Mouse (Mus musculus) stomach, embryonic 15.5 days (tissue): ENCODE results near the gene Ubash3b. TPM values are rescaled to one million over a fixed set of nuclear protein-coding genes. Genes with fewer than 3 reads are reported as not detected.

Experiments
- ATAC-seq: fragments of 200-750 bp; cut with Nextera tagmentation; 2 replicates; pipeline ENCODE4 v1.8.0; 2017; ENCODE audit warnings: low read depth, moderate number of reproducible peaks, moderate TSS enrichment; ENCODE audit not compliant: insufficient read depth, low FRiP score
- H3K27ac ChIP-seq: fragments of 300-500 bp; sonication (generic); 2 replicates; pipeline ENCODE4 v1.5.1; 2015; ENCODE audit warnings: mild to moderate bottlenecking, inconsistent platforms
- H3K27me3 ChIP-seq: fragments of 300-500 bp; sonication (generic); replicated peaks from 2 replicates; pipeline ENCODE4 v1.6.1; 2015; ENCODE audit warnings: inconsistent platforms
- H3K36me3 ChIP-seq: fragments of 300-500 bp; sonication (generic); 2 replicates; pipeline ENCODE4 v1.6.1; 2015; ENCODE audit warnings: inconsistent platforms
- H3K4me1 ChIP-seq: fragments of 300-500 bp; sonication (generic); 2 replicates; pipeline ENCODE4 v1.6.1; 2015; ENCODE audit warnings: inconsistent platforms
- H3K4me2 ChIP-seq: fragments of 300-500 bp; sonication (generic); 2 replicates; pipeline ENCODE4 v1.6.1; 2015; ENCODE audit warnings: mild to moderate bottlenecking, inconsistent platforms
- H3K4me3 ChIP-seq: fragments of 300-500 bp; sonication (generic); replicated peaks from 2 replicates; pipeline ENCODE4 v1.5.1; 2015; ENCODE audit warnings: inconsistent platforms
- H3K9ac ChIP-seq: fragments of 300-500 bp; sonication (generic); 2 replicates; pipeline ENCODE4 v1.6.1; 2015; ENCODE audit warnings: inconsistent platforms
- H3K9me3 ChIP-seq: fragments of 300-500 bp; sonication (generic); 2 replicates; pipeline ENCODE4 v1.6.1; 2016; ENCODE audit warnings: inconsistent platforms
- WGBS: fragments of 180-500 bp; shearing (Covaris S2); methylation state at CpG from one replicate; pipeline ENCODE4 v1.1.7; 2015; 5-methylcytosine and 5-hydroxymethylcytosine counted together
- polyA plus RNA-seq: library from polyadenylated mRNA; unstranded; fragments of >200 nt; fragmentation: Nextera tagmentation; extraction: Ambion mirVana; gene quantifications from 2 replicates; pipeline ENCODE4 v1.2.1, GENCODE M21; 2015

The Ubash3b gene
- polyA plus RNA-seq, 1 experiment from 2014 or later = 4.0 TPM

- ATAC-seq = no peak
- Histone ChIP-seq H3K9me3 (no peaks in the 10 kb centered on the region), H3K27ac (no peak overlapping the region), H3K27me3 (peaks cover 9% of the 10 kb centered on the region; the same call in 1 of the 2 replicates), H3K4me2 (no peak overlapping the region), H3K36me3 (no peaks in the 10 kb centered on the region), H3K4me1 (peaks cover 13% of the 10 kb centered on the region), H3K4me3 (no peak overlapping the region), H3K9ac (no peak overlapping the region)
- WGBS = 41% methylated on average over 7 of the region's 7 CpGs
Measured at GRCm38 (mm10) chr9:41160536-41161176, 841 bp downstream of the Ubash3b start.

- WGBS = 84% methylated on average over 2 of the region's 2 CpGs
Measured at GRCm38 (mm10) chr9:41159223-41159622, 2.3 kb downstream of the Ubash3b start.

DNA sequence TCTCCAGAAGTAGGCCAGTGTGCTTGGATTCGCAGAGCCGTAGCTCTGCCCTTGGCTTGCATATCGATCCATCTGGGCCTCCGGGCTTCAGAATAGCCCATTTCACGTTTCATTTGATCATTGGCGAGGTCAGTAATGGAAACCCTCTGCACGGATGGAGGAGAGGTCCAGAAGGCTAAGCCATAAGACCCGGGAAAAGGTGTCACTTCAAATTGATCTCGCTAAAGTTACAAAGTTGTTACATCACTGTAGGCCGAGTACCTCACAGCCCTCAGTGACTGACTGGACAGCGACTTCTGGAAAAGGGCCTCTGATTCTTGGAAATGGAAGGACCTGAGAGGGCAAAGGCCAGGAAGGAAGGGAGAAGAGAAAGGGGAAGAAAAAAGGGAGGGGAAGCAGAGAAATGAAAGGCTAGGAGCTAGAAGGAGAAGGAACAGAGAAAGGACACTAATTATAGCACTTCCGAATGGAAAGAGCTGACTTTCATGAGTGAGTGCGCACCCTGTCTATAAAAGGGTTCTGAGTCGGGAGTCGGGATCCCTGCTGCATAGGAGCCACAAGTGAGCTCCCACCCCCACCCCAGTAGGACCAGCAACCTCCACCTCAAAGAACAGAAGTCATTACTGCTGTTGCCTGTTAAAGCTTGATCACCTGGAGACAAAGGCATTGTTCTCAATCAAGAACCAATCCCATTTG, 3.5 kb downstream of the Ubash3b start:
- Histone ChIP-seq H3K36me3 (no peaks in the 10 kb centered on the region), H3K27me3 (peaks cover 12% of the 10 kb centered on the region; the same call in 1 of the 2 replicates), H3K27ac (no peak overlapping the region), H3K4me1 (peaks cover 13% of the 10 kb centered on the region), H3K4me2 (peak overlapping the region; percentile 80), H3K4me3 (peak overlapping the region; percentile 73), H3K9ac (no peak overlapping the region), H3K9me3 (no peaks in the 10 kb centered on the region)
- no peak for ATAC-seq
- 27% methylated on average over 15 of the region's 15 CpGs for WGBS

More at GRCm38 (mm10) chr9:41159223-41159622, 2.3 kb downstream of the Ubash3b start:
- ATAC-seq = no peak
- H3K4me1 ChIP-seq = peaks cover 13% of the 10 kb centered on the region
- no peaks in the 10 kb centered on the region for H3K36me3 ChIP-seq
- peaks cover 12% of the 10 kb centered on the region; the same call in 1 of the 2 replicates for H3K27me3 ChIP-seq
- H3K27ac ChIP-seq = no peak overlapping the region
- H3K9ac ChIP-seq = no peak overlapping the region
- no peaks in the 10 kb centered on the region for H3K9me3 ChIP-seq
- H3K4me2 ChIP-seq = no peak overlapping the region
- no peak overlapping the region for H3K4me3 ChIP-seq

DNA sequence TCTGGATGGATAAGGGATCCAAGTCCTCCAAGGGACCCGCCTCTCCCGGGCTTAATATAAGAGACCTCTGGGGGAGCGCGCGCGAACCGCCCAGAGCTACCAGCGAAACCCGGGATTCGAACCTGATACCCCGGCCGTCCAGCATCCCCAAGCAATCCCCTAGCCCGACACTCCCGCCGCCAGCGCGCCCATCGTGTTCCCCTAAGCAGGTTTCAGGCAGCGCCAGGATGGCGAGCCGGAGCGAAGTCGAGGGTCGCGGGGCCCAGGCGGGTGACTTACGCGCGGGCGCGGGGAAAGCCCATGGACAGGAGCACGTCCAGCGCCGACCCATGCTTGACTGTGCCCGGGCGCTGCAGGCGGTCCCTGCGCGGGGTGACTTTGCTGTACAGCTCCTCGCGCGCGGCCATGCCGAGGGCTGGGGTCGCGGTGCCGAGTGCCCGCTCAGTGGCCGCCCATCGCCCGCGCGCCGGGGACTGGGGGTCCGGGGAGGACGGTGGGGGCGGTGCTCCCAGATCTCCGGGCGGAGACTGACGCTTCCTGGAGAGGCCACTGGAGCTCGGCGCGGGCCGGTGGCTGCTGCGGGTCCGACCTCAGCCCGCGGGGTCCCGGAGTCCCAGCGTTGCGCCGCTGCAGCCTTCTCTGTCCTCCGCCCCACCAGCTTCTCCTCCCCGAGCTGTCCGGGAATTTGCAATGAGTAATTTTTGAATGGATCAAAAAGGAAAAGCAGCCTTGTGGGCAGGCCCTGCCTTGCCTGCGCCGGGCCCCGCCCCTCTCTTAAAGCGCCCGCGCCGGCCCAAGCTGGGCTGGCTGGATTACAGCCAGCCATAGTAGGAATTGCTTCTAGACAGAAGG, 4.3 kb downstream of the Ubash3b start:
- Histone ChIP-seq H3K4me1 (peaks cover 13% of the 10 kb centered on the region), H3K9ac (peak overlapping the region; percentile 30), H3K4me2 (peak overlapping the region; percentile 80), H3K27ac (peak overlapping the region; percentile 62; the same call in 1 of the 2 replicates), H3K27me3 (peaks cover 12% of the 10 kb centered on the region; the same call in 1 of the 2 replicates), H3K9me3 (no peaks in the 10 kb centered on the region), H3K36me3 (no peaks in the 10 kb centered on the region), H3K4me3 (peak overlapping the region; percentile 73)
- under 1% methylated on average over 80 of the region's 82 CpGs for WGBS
- ATAC-seq = peak; percentile 76

GRCm38 (mm10) chr9:41156720-41157019, 4.8 kb downstream of the Ubash3b start:
- peaks cover 12% of the 10 kb centered on the region; the same call in 1 of the 2 replicates for H3K27me3 ChIP-seq
- H3K4me2 ChIP-seq = peak overlapping the region; percentile 80
- whole genome bisulfite sequencing = 0% methylated on average over 20 of the region's 20 CpGs
- H3K36me3 ChIP-seq = no peaks in the 10 kb centered on the region
- H3K4me3 ChIP-seq = peak overlapping the region; percentile 73
- peaks cover 13% of the 10 kb centered on the region for H3K4me1 ChIP-seq
- ATAC-seq = peak; percentile 16; the same call in 1 of the 2 replicates
- no peaks in the 10 kb centered on the region for H3K9me3 ChIP-seq
- no peak overlapping the region for H3K27ac ChIP-seq
- peak overlapping the region; percentile 30; the same call in 1 of the 2 replicates for H3K9ac ChIP-seq

DNA sequence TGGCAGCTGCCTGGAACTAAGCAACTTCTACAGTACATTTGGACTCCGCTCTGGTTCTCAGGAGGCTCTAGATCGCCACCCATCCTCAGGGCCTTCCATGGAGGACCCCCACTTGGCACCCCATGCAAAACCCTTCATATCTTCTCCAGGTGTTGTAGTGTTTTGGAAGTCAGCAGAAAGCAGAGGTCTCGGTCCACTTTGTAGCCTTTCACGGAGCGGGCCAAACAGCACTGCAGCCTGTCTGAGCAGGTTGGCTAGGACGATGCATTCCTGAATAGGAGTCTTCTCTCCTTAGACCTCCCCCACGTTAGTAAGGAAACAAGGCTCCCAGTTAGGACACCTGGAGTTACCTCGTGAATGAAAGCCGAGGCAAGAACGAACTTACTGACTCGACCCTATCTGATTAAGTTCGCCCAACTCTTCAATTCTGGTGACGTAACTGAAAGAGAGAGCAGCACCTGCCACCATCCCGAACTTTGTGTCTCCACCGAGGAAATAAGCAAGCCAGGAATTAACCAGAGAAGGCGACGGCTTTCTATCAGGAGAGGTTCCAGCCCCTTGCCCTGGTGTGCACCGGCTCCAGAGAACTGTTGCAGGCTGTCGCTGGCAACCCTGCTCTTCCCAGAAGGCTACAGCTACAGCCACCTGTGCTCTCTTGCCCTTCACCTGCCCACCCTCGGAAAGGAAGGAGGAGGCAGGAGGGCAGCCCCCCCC, 5.3 kb downstream of the Ubash3b start:
- no peak for ATAC-seq
- no peak overlapping the region for H3K9ac ChIP-seq

DNA sequence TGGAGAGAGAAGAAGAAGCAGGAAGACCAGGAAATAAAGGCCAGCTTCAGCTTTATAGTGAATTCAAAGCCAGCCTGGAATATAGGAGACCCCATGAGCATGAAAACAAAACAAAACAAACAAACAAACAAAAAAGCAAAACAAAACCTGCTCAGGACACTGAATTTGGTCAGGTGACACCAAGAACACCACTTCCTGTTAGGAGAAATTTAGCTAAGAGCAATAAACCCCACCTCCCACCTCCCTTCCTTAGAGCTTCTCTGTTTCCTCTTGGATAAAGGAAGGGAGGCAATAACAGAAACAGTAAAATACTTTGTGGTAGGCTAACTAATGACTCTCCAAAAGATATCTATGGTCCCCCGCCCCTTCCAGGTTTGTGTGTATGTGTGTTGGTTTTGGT, 7.5 kb downstream of the Ubash3b start:
- H3K9ac ChIP-seq = no peak overlapping the region
- no peaks in the 10 kb centered on the region for H3K9me3 ChIP-seq
- H3K4me2 ChIP-seq = no peak overlapping the region
- H3K27ac ChIP-seq = no peak overlapping the region
- H3K27me3 ChIP-seq = peaks cover 12% of the 10 kb centered on the region; the same call in 1 of the 2 replicates
- no peak for ATAC-seq
- no peak overlapping the region for H3K4me3 ChIP-seq
- 76% methylated on average over 1 of the region's 1 CpGs for WGBS
- H3K4me1 ChIP-seq = peaks cover 13% of the 10 kb centered on the region
- H3K36me3 ChIP-seq = no peaks in the 10 kb centered on the region

More for the DNA sequence above, 5.3 kb downstream of the Ubash3b start:
- 24% methylated on average over 19 of the region's 20 CpGs for WGBS
- peaks cover 12% of the 10 kb centered on the region; the same call in 1 of the 2 replicates for H3K27me3 ChIP-seq
- H3K4me1 ChIP-seq = peaks cover 13% of the 10 kb centered on the region
- H3K4me2 ChIP-seq = peak overlapping the region; percentile 80
- no peak overlapping the region for H3K27ac ChIP-seq
- H3K9me3 ChIP-seq = no peaks in the 10 kb centered on the region
- H3K4me3 ChIP-seq = peak overlapping the region; percentile 73
- no peaks in the 10 kb centered on the region for H3K36me3 ChIP-seq

DNA sequence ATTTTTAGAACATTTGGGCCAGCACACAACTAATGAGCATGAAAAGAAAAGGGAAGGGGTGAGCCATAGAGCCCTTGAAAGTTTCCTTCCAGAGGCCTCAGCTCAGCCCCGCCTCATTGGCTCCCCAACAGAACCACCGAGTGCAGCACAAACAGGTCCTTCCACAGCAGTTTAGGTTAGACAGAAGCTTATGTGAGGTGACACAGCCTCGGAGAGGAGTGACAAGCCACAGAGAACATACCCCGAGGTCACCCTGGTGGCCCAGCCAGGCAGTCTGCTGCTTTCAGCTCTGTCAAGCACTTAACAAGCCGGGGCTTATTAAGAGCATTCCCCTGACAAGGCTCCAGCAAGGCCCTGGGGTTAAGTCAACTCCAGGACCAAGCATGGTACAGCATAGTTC, 8.4 kb downstream of the Ubash3b start:
- H3K27ac ChIP-seq = no peak overlapping the region
- H3K4me1 ChIP-seq = peaks cover 13% of the 10 kb centered on the region
- ATAC-seq = no peak
- WGBS = 48% methylated on average over 5 of the region's 5 CpGs
- H3K4me3 ChIP-seq = no peak overlapping the region
- H3K4me2 ChIP-seq = no peak overlapping the region
- H3K27me3 ChIP-seq = peaks cover 12% of the 10 kb centered on the region; the same call in 1 of the 2 replicates
- no peaks in the 10 kb centered on the region for H3K36me3 ChIP-seq
- H3K9ac ChIP-seq = no peak overlapping the region
- no peaks in the 10 kb centered on the region for H3K9me3 ChIP-seq

GRCm38 (mm10) chr9:41151491-41151890, 10.0 kb downstream of the Ubash3b start:
- Histone ChIP-seq H3K27ac (no peak overlapping the region), H3K9me3 (no peaks in the 10 kb centered on the region), H3K9ac (no peak overlapping the region), H3K4me3 (no peak overlapping the region), H3K4me1 (peaks cover 3% of the 10 kb centered on the region; the same call in 1 of the 2 replicates), H3K27me3 (peaks cover 10% of the 10 kb centered on the region; the same call in 1 of the 2 replicates), H3K36me3 (no peaks in the 10 kb centered on the region), H3K4me2 (no peak overlapping the region)
- ATAC-seq = no peak
- 80% methylated on average over 4 of the region's 4 CpGs for WGBS

GRCm38 (mm10) chr9:41149896-41150295, 11.6 kb downstream of the Ubash3b start:
- H3K9me3 ChIP-seq = no peaks in the 10 kb centered on the region
- H3K4me1 ChIP-seq = no peaks in the 10 kb centered on the region
- no peaks in the 10 kb centered on the region for H3K36me3 ChIP-seq
- no peak for ATAC-seq
- WGBS = 53% methylated on average over 2 of the region's 2 CpGs
- no peaks in the 10 kb centered on the region for H3K27me3 ChIP-seq
- no peak overlapping the region for H3K4me2 ChIP-seq
- no peak overlapping the region for H3K4me3 ChIP-seq
- H3K9ac ChIP-seq = no peak overlapping the region
- H3K27ac ChIP-seq = no peak overlapping the region

DNA sequence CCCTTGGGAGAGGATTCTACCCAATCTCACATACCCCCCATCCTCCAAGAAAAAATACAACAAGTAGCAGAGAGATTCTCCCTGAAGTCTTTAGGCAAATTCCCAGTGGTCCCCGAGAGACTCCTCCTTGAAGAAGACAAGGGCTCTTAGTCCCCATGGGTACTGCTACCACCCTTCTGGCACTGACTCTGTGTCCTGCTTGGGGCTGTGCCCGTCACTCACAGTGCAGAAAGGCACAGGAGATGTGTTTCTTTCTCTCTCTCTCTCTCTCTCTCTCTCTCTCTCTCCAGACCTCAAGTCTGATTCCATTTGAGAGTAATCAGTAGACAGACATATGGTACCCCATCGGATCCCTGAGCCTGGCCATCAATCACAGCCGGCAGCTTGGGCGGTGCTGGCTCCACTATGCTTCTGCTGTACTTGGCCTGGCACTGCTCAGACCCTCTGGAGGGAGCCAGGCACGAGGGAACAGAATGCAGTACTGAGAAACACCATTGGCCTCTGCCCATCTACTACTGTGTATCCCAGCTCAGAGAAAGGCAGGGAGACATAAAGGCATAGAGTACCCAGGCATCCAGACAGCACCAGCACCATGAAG, 12.3 kb downstream of the Ubash3b start:
- no peak overlapping the region for H3K4me2 ChIP-seq
- ATAC-seq = no peak
- no peak overlapping the region for H3K4me3 ChIP-seq
- H3K27me3 ChIP-seq = no peaks in the 10 kb centered on the region
- no peak overlapping the region for H3K27ac ChIP-seq
- H3K9ac ChIP-seq = no peak overlapping the region
- 55% methylated on average over 6 of the region's 6 CpGs for WGBS
- no peaks in the 10 kb centered on the region for H3K36me3 ChIP-seq
- H3K9me3 ChIP-seq = no peaks in the 10 kb centered on the region
- H3K4me1 ChIP-seq = no peaks in the 10 kb centered on the region
